Mouse (Mus musculus) sigmoid colon, adult 10 weeks (tissue): ENCODE results near the gene Prl7a1. TPM values are rescaled to one million over a fixed set of nuclear protein-coding genes. Genes with fewer than 3 reads are reported as not detected.

Experiments
- polyA plus RNA-seq: library from polyadenylated mRNA; stranded (reverse); fragments of 350-450 nt; fragmentation: Illumina TruSeq; extraction: RNeasy Lipid Tissue Mini Kit (QIAGEN cat#74804); gene quantifications from one replicate; pipeline ENCODE4 v1.2.3, GENCODE M21; 2014; ENCODE audit warnings: low read depth, low replicate concordance

The Prl7a1 gene
- polyA plus RNA-seq = not detected

DNA sequence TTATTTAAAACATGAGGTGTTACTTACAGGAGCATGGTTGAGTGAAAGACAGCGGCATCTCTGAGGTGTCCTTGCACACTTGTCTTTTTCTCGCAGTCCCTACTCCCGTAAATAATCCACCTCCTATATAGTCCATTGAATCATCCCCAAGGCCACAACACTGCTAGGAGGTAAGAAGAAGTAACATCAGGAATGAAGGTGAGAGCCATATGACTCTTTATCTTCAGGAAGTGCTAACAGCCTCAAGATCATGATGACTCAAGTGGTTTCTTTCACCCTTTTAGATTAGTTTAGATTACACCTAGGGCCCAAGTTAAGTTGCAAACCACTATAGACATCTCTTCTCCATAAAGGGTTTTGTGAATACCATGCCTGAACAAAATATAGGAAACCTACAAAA is at the start of gene Prl7a1:
Prl7a1 (minus strand) TSS at position 101 of the 400 bp plus-strand sequence.

DNA sequence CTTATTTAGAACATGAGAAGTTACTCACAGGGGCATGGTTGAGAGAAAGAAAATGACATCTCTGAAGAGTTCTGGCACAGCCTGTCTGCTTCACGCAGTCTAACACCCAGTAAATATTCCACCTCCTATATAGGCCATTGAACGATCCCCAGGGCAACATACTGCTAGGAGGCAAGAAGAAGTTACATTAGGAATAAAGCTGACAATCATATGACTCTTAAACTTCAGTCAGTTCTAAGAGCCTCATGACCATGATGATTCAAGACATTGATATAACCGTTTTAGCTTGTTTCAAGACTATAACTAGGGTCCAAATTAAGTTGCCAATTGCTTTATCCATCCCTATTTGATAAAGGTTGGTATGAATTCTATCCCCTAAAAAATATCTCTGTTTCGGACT is 25.6 kb upstream of the Prl7a1 start, which contains the start of gene Prl7a2:
Prl7a2 (minus strand) TSS at position 101 of the 400 bp plus-strand sequence.

DNA sequence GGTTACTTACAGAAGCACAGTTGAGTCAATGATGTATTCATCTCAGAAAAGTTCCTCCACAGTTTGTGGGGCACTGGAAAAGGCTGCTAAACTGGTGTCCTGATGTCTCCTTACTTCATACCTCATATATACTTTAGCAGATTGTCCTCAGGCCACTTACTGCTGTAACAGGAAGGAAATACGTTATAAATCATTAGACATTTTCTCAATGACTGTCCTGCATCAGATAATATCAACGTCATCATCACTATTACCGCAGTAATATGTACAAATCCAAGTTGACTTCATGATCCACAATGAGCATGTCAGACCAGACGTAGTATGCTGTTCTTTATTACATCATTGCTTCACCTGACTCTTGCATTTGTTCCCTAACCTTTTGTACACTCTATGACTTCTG is 31.8 kb downstream of the Prl7a1 start, which contains the start of gene Prl7b1:
Prl7b1 (minus strand) TSS at position 101 of the 400 bp plus-strand sequence.

Other genes starting within 250 kb of the Prl7a1 start
- not detected for gene Prl8a6, start 203.8 kb downstream of the Prl7a1 start, polyA plus RNA-seq
- gene Prl8a8, start 129.3 kb downstream of the Prl7a1 start, polyA plus RNA-seq = not detected
- gene Prl8a9, start 77.9 kb downstream of the Prl7a1 start, polyA plus RNA-seq = not detected
- gene Prl8a1, start 60.3 kb downstream of the Prl7a1 start, polyA plus RNA-seq = not detected
- gene Prl7b1, start 31.9 kb downstream of the Prl7a1 start, polyA plus RNA-seq = not detected
- not detected for gene Prl7a2, start 25.5 kb upstream of the Prl7a1 start, polyA plus RNA-seq
- gene Prl7d1, start 74.2 kb upstream of the Prl7a1 start, polyA plus RNA-seq = not detected
- gene Prl7c1, start 138.3 kb upstream of the Prl7a1 start, polyA plus RNA-seq = not detected
- not detected for gene Prl2a1, start 159.2 kb upstream of the Prl7a1 start, polyA plus RNA-seq
- gene Prl2c1, start 206.8 kb upstream of the Prl7a1 start, polyA plus RNA-seq = not detected